In genomic region chr6:39008116-39008515, GRCm38 (mm10) we compare ENCODE assay signal across 13 mouse cellular contexts.
"Had no signal": no experiment of that assay in that cellular context is flagged by ENCODE, and none has a peak within 500 bp of the region (broad histone marks: within the 10 kb centered on the region; RNA-seq: fewer than 3 reads in every experiment).

No protein-coding gene starts in this region.

- ATAC-seq: inflammation-experienced regulatory T-cells, adult 6 months; intestine, postnatal 0 days; lung, postnatal 0 days had no signal

- H3K4me3 ChIP-seq: layer of hippocampus, adult 2 months; limb, embryonic 12.5 days; midbrain, embryonic 10.5 days; myocyte; neural tube, embryonic 15.5 days had no signal

- H3K4me2 ChIP-seq: limb, embryonic 12.5 days; neural tube, embryonic 15.5 days had no signal

- DNase-seq: lung, adult 2 months; midbrain, embryonic 14.5 days; thymus, adult 18-20 months; thymus, postnatal 14 days had no signal

- H3K27ac ChIP-seq: layer of hippocampus, adult 2 months; liver, embryonic 14.5 days; midbrain, embryonic 10.5 days; neural tube, embryonic 15.5 days had no signal

- H3K36me3 ChIP-seq: limb, embryonic 12.5 days; midbrain, embryonic 10.5 days; neural tube, embryonic 15.5 days had no signal

- H3K9me3 ChIP-seq: neural tube, embryonic 15.5 days had no signal

- H3K9ac ChIP-seq: limb, embryonic 12.5 days; liver, embryonic 14.5 days; neural tube, embryonic 15.5 days had no signal

- H3K27me3 ChIP-seq: limb, embryonic 12.5 days; neural tube, embryonic 15.5 days had no signal
